Mouse (Mus musculus) urinary bladder, adult 18-20 months (tissue): ENCODE measurements around the gene Sirt2.

Experiments
- DNase-seq, 2 experiments: peaks; one replicate each; pipeline ENCODE4 v3.0.0; 2022; ENCODE audit warnings: low spot score in 2 of 2, mixed read lengths in 2 of 2

The Sirt2 gene

GRCm38 (mm10) chr7:28816201-28816600 lies 49.7 kb downstream of the Sirt2 start:
- DNase-seq = no peak

GRCm38 (mm10) chr7:28816920-28817319 lies 50.4 kb downstream of the Sirt2 start:
- DNase-seq = no peak

- no peak for DNase-seq
Observed at GRCm38 (mm10) chr7:28817524-28817923, 51.0 kb downstream of the Sirt2 start.

- no peak for DNase-seq
Observed at GRCm38 (mm10) chr7:28817957-28818356, 51.4 kb downstream of the Sirt2 start.

GRCm38 (mm10) chr7:28818436-28818835 lies 51.9 kb downstream of the Sirt2 start:
- no peak for DNase-seq

- DNase-seq = no peak
Observed at GRCm38 (mm10) chr7:28818861-28819452, 52.4 kb downstream of the Sirt2 start.

GRCm38 (mm10) chr7:28819571-28819970 lies 53.0 kb downstream of the Sirt2 start:
- no peak for DNase-seq

GRCm38 (mm10) chr7:28820358-28821260 lies 54.1 kb downstream of the Sirt2 start:
- DNase-seq = no peak

- DNase-seq = no peak
Observed at GRCm38 (mm10) chr7:28821261-28821831, 54.8 kb downstream of the Sirt2 start.

- DNase-seq = no peak
Observed at GRCm38 (mm10) chr7:28822556-28822955, 56.0 kb downstream of the Sirt2 start.

- DNase-seq = no peak
Observed at GRCm38 (mm10) chr7:28822993-28823903, 56.7 kb downstream of the Sirt2 start.

- no peak for DNase-seq
Observed at GRCm38 (mm10) chr7:28823932-28824331, 57.4 kb downstream of the Sirt2 start.

GRCm38 (mm10) chr7:28824941-28825685 lies 58.6 kb downstream of the Sirt2 start, which contains the start of gene Ech1:
TSS of gene Ech1 (plus strand) at chr7:28825217.
- DNase-seq = peak; percentile 81 to 90

- DNase-seq = peak in 1 of 2 experiments; percentile 47
Observed at GRCm38 (mm10) chr7:28825686-28826401, 59.3 kb downstream of the Sirt2 start.

- DNase-seq = no peak
Observed at GRCm38 (mm10) chr7:28826402-28826772, 59.9 kb downstream of the Sirt2 start.

GRCm38 (mm10) chr7:28827338-28827737 lies 60.8 kb downstream of the Sirt2 start:
- DNase-seq = no peak

GRCm38 (mm10) chr7:28829821-28830220 lies 63.3 kb downstream of the Sirt2 start:
- DNase-seq = no peak

GRCm38 (mm10) chr7:28830981-28831380 lies 64.4 kb downstream of the Sirt2 start:
- no peak for DNase-seq

GRCm38 (mm10) chr7:28831411-28832125 lies 65.0 kb downstream of the Sirt2 start:
- no peak for DNase-seq

GRCm38 (mm10) chr7:28832137-28832536 lies 65.6 kb downstream of the Sirt2 start:
- DNase-seq = no peak
